Mouse (Mus musculus): ENCODE data around the gene 5730522E02Rik. TPM values are rescaled to one million over a fixed set of nuclear protein-coding genes. Genes with fewer than 3 reads are reported as not detected.

Gene 5730522E02Rik
- total and polyA plus RNA-seq, 3 experiments: not detected

DNA sequence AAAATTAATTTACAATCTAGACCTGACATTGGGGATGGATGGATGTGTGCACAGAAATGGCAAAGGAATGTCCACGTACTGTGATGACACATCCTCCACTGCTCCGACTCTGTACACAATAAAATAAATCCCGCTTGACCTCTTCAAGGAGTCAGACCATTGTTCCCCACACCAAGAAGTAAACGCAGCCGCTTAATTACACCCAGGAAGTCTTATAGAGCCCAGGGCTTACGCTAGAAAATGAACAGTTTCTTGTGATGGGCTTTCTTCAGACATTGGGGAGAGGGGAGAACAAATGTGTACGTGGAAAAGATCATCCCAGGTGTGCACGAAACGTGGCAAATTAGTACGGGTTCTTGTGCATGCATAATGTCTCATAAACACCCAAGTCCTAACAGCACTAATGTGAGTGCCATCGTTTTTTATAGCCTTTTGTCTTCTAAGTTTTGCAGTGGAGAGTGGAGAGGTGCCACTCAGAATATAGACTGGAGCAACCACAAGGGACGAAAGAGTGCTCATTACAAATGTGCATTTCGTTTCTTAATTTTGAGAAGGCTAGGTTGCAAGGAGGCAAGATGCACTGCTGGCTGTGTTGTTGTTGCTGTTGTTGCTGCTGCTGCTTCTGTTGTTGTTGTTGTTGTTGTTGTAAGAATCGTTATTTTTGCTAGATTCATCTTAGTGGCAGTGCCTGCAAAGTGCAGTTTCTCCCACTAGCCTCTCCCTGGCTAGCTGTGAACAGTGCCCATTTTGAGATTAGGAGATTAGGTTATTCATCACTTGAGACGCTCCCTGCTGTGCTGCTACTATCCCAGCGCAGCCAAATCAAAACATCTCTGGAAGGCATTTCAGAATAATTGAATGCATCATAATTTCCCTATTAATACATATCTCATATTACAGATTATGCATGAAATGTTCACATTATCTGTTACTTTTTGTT lies 353.7 kb downstream of the 5730522E02Rik start:
- Histone ChIP-seq H3K9me3 (replicated peaks; ENCODE audit: insufficient read depth, low read length) (no peaks in the 10 kb centered on the region), H3K4me3 (ENCODE audit: control insufficient read depth in 1 of 2, insufficient read depth in 1 of 2, low read depth in 2 of 2, low read length in 2 of 2) (no peak overlapping the region), H3K9ac (ENCODE audit: control insufficient read depth, low read depth, low read length, poor library complexity, severe bottlenecking) (no peak overlapping the region), H3K4me1 (ENCODE audit: control insufficient read depth in 1 of 2, insufficient read depth in 2 of 2, low read length in 2 of 2) (no peaks in the 10 kb centered on the region), H3K36me3 (ENCODE audit: control insufficient read depth in 1 of 2, insufficient read depth in 2 of 2, low read length in 2 of 2) (no peaks in the 10 kb centered on the region), H3K27ac (ENCODE audit: control insufficient read depth, low read depth, low read length) (no peak overlapping the region), H3K27me3 (ENCODE audit: control insufficient read depth in 1 of 2, insufficient read depth in 2 of 2, low read length in 2 of 2) (peaks cover 0 to 1% of the 10 kb centered on the region in 2 experiments; a peak in 1 of 4 replicates), H3K79me2 (ENCODE audit: control insufficient read depth, insufficient read depth, low read length, poor library complexity) (no peaks in the 10 kb centered on the region)
- DNase-seq (ENCODE audit: low read depth, low spot score): no peak
- TF ChIP-seq MAX (IDR thresholded peaks at IDR 0.05; ENCODE audit: low read length): no peak
- no peak for TF ChIP-seq CHD1 (IDR thresholded peaks at IDR 0.05; ENCODE audit: low read depth, low read length)
- no peak for TF ChIP-seq EP300 (IDR thresholded peaks at IDR 0.05; ENCODE audit: low read depth in 1 of 2, low read length in 2 of 2)
- no peak for TF ChIP-seq ELF1 (IDR thresholded peaks at IDR 0.05; ENCODE audit: low read depth, low read length)
- TF ChIP-seq ZC3H11A (IDR thresholded peaks at IDR 0.05; ENCODE audit: low read depth, low read length): no peak
- no peak for TF ChIP-seq JUND (IDR thresholded peaks at IDR 0.05; ENCODE audit: low read depth, low read length)
- no peak for TF ChIP-seq MYB (IDR thresholded peaks at IDR 0.05; ENCODE audit: low read depth, low read length)
- no peak for TF ChIP-seq ZKSCAN1 (IDR thresholded peaks at IDR 0.05; ENCODE audit: low read depth, low read length)
- TF ChIP-seq TAL1 (IDR thresholded peaks at IDR 0.05; ENCODE audit: low read length): no peak
- TF ChIP-seq CHD2 (IDR thresholded peaks at IDR 0.05; ENCODE audit: low read length): no peak
- no peak for TF ChIP-seq POLR2AphosphoS5 (IDR thresholded peaks at IDR 0.05; ENCODE audit: borderline replicate concordance, low read depth, low read length)
- TF ChIP-seq ETS1 (IDR thresholded peaks at IDR 0.05; ENCODE audit: low read depth, low read length): no peak
- no peak for TF ChIP-seq CTCF (IDR thresholded peaks at IDR 0.05 in 2 of 3, conservative IDR thresholded peaks at IDR 0.05 in 1 of 3; ENCODE audit: control insufficient read depth in 1 of 3, insufficient read depth in 1 of 3, low read depth in 2 of 3, low read length in 3 of 3, poor library complexity in 1 of 3, severe bottlenecking in 1 of 3)
- TF ChIP-seq UBTF (IDR thresholded peaks at IDR 0.05; ENCODE audit: borderline replicate concordance, insufficient read depth, low read depth, low read length): no peak
- TF ChIP-seq POLR2AphosphoS2 (IDR thresholded peaks at IDR 0.05; ENCODE audit: low read length): no peak

- TF ChIP-seq EP300 (IDR thresholded peaks at IDR 0.05; ENCODE audit: low read depth in 1 of 2, low read length in 2 of 2): no peak
- TF ChIP-seq CTCF (IDR thresholded peaks at IDR 0.05 in 2 of 3, conservative IDR thresholded peaks at IDR 0.05 in 1 of 3; ENCODE audit: control insufficient read depth in 1 of 3, insufficient read depth in 1 of 3, low read depth in 2 of 3, low read length in 3 of 3, poor library complexity in 1 of 3, severe bottlenecking in 1 of 3): no peak
- no peak for TF ChIP-seq MYC (IDR thresholded peaks at IDR 0.05; ENCODE audit: low read depth, low read length)
- no peak for TF ChIP-seq RCOR1 (IDR thresholded peaks at IDR 0.05; ENCODE audit: low read depth, low read length)
- no peaks in the 10 kb centered on the region for H3K9me3 ChIP-seq (replicated peaks; ENCODE audit: insufficient read depth, low read length)
- H3K27ac ChIP-seq (ENCODE audit: control insufficient read depth, low read depth, low read length): no peak overlapping the region
- H3K9ac ChIP-seq (ENCODE audit: control insufficient read depth, low read depth, low read length, poor library complexity, severe bottlenecking): no peak overlapping the region
- H3K79me2 ChIP-seq (ENCODE audit: control insufficient read depth, insufficient read depth, low read length, poor library complexity): no peaks in the 10 kb centered on the region
- no peaks in the 10 kb centered on the region for H3K4me1 ChIP-seq (ENCODE audit: control insufficient read depth in 1 of 2, insufficient read depth in 2 of 2, low read length in 2 of 2)
- H3K27me3 ChIP-seq (ENCODE audit: control insufficient read depth in 1 of 2, insufficient read depth in 2 of 2, low read length in 2 of 2): peaks cover 0 to 1% of the 10 kb centered on the region in 2 experiments; a peak in 1 of 4 replicates
- no peak overlapping the region for H3K4me3 ChIP-seq (ENCODE audit: control insufficient read depth in 1 of 2, insufficient read depth in 1 of 2, low read depth in 2 of 2, low read length in 2 of 2)
- H3K36me3 ChIP-seq (ENCODE audit: control insufficient read depth in 1 of 2, insufficient read depth in 2 of 2, low read length in 2 of 2): no peaks in the 10 kb centered on the region
- DNase-seq (ENCODE audit: low read depth, low spot score): no peak
Observed at GRCm38 (mm10) chr11:25855794-25856193, 354.8 kb downstream of the 5730522E02Rik start.

Measured in MEL (cell line).